Mouse (Mus musculus) adrenal gland, postnatal 10 days (tissue): Measurements from ENCODE around the gene Gm7271. TPM values are rescaled to one million over a fixed set of nuclear protein-coding genes. Genes with fewer than 3 reads are reported as not detected.

Experiments
- total RNA-seq, 2 experiments: library from RNA; stranded (reverse); gene quantifications; 2 replicates each; pipeline ENCODE4 v1.2.3; 2021

The Gm7271 gene
- total RNA-seq, 2 experiments from 2014 or later = not detected

Other genes starting within 250 kb of the Gm7271 start
- gene Clock, start 179.2 kb upstream of the Gm7271 start, total RNA-seq = 10 to 100 TPM; 35.7 to 36.8 TPM
- gene Pdcl2, start 152.9 kb upstream of the Gm7271 start, total RNA-seq = not detected
- gene Nmu, start 120.3 kb upstream of the Gm7271 start, total RNA-seq = not detected
- 10 to 100 TPM; 27.0 to 45.6 TPM for gene Exoc1, start 45.3 kb downstream of the Gm7271 start, total RNA-seq
- 1 to 10 TPM; 5.7 to 6.8 TPM for gene Cep135, start 104.7 kb downstream of the Gm7271 start, total RNA-seq
- gene C530008M17Rik, start 172.5 kb downstream of the Gm7271 start, total RNA-seq = 10 to 100 TPM in 1 of 2 experiments, 1 to 10 TPM in 1; 7.5 to 10.4 TPM